Mouse (Mus musculus): ENCODE measurements around the gene Tfpi.

Gene Tfpi

GRCm38 (mm10) chr2:84474651-84475050 is 1.9 kb downstream of the Tfpi start:
- DNase-seq (ENCODE audit: low read depth, low spot score), result no peak

GRCm38 (mm10) chr2:84473941-84474530 is 2.5 kb downstream of the Tfpi start:
- DNase-seq (ENCODE audit: low read depth, low spot score), result no peak

- no peak for DNase-seq (ENCODE audit: low read depth, low spot score)
Observed at GRCm38 (mm10) chr2:84467391-84467790, 9.2 kb downstream of the Tfpi start.

GRCm38 (mm10) chr2:84464956-84465355 is 11.6 kb downstream of the Tfpi start:
- DNase-seq (ENCODE audit: low read depth, low spot score), result no peak

- no peak for DNase-seq (ENCODE audit: low read depth, low spot score)
Observed at GRCm38 (mm10) chr2:84462411-84462810, 14.2 kb downstream of the Tfpi start.

- DNase-seq (ENCODE audit: low read depth, low spot score), result no peak
Observed at GRCm38 (mm10) chr2:84459651-84460177, 16.9 kb downstream of the Tfpi start.

- DNase-seq (ENCODE audit: low read depth, low spot score), result no peak
Observed at GRCm38 (mm10) chr2:84457221-84457620, 19.4 kb downstream of the Tfpi start.

- peak; percentile 92 for DNase-seq (ENCODE audit: low read depth, low spot score)
Observed at GRCm38 (mm10) chr2:84455236-84455799, 21.3 kb downstream of the Tfpi start.

- peak; percentile 54 for DNase-seq (ENCODE audit: low read depth, low spot score)
Observed at GRCm38 (mm10) chr2:84454551-84455235, 21.9 kb downstream of the Tfpi start.

GRCm38 (mm10) chr2:84454051-84454450 is 22.5 kb downstream of the Tfpi start:
- peak; percentile 87 for DNase-seq (ENCODE audit: low read depth, low spot score)

GRCm38 (mm10) chr2:84445499-84445898 is 31.1 kb downstream of the Tfpi start:
- DNase-seq (ENCODE audit: low read depth, low spot score), result no peak

- DNase-seq (ENCODE audit: low read depth, low spot score), result no peak
Observed at GRCm38 (mm10) chr2:84441940-84442339, 34.6 kb downstream of the Tfpi start.

GRCm38 (mm10) chr2:84429724-84430123 is 46.9 kb downstream of the Tfpi start:
- DNase-seq (ENCODE audit: low read depth, low spot score), result peak; percentile 84

GRCm38 (mm10) chr2:84428836-84429235 is 47.7 kb downstream of the Tfpi start:
- no peak for DNase-seq (ENCODE audit: low read depth, low spot score)

- DNase-seq (ENCODE audit: low read depth, low spot score), result no peak
Observed at GRCm38 (mm10) chr2:84426531-84426930, 50.0 kb downstream of the Tfpi start.

GRCm38 (mm10) chr2:84425138-84425537 is 51.4 kb downstream of the Tfpi start, which contains the start of gene Calcrl:
Calcrl (minus strand) TSS chr2:84425411.
- DNase-seq (ENCODE audit: low read depth, low spot score), result peak; percentile 87

- DNase-seq (ENCODE audit: low read depth, low spot score), result no peak
Observed at GRCm38 (mm10) chr2:84416501-84416900, 60.1 kb downstream of the Tfpi start.

GRCm38 (mm10) chr2:84409796-84410592 is 66.6 kb downstream of the Tfpi start:
- no peak for DNase-seq (ENCODE audit: low read depth, low spot score)

GRCm38 (mm10) chr2:84404834-84405233 is 71.7 kb downstream of the Tfpi start:
- DNase-seq (ENCODE audit: low read depth, low spot score), result no peak

GRCm38 (mm10) chr2:84402713-84403112 is 73.9 kb downstream of the Tfpi start:
- no peak for DNase-seq (ENCODE audit: low read depth, low spot score)

GRCm38 (mm10) chr2:84396557-84396956 is 80.0 kb downstream of the Tfpi start:
- no peak for DNase-seq (ENCODE audit: low read depth, low spot score)

- DNase-seq (ENCODE audit: low read depth, low spot score), result no peak
Observed at GRCm38 (mm10) chr2:84393236-84393635, 83.3 kb downstream of the Tfpi start.

Measured in CD4-positive, CD25-positive, alpha-beta regulatory T cell, adult 2 months (primary cell).